Mouse (Mus musculus) forebrain, embryonic 14.5 days (tissue): ENCODE results near the gene Ugt2b34. TPM values are rescaled to one million over a fixed set of nuclear protein-coding genes. Genes with fewer than 3 reads are reported as not detected.

Source experiments
- ATAC-seq: fragments of 200-750 bp; cut with Nextera tagmentation; 2 replicates; pipeline ENCODE4 v1.8.0; 2017; ENCODE audit warnings: mild to moderate bottlenecking, moderate library complexity
- DNase-seq: peaks from one replicate; pipeline ENCODE4 v3.0.0-alpha.2; 2015; ENCODE audit warnings: low spot score
- H3K27ac ChIP-seq: fragments of 300-500 bp; sonication (generic); 2 replicates; pipeline ENCODE4 v1.5.1; 2014; ENCODE audit warnings: low read depth, mild to moderate bottlenecking, control low read depth, low read length, moderate library complexity
- H3K27me3 ChIP-seq: fragments of 300-500 bp; sonication (generic); replicated peaks from 2 replicates; pipeline ENCODE4 v1.6.1; 2014; ENCODE audit warnings: low read length, control low read depth, mixed read lengths; ENCODE audit not compliant: control insufficient read depth, insufficient read depth
- H3K36me3 ChIP-seq: fragments of 300-500 bp; sonication (generic); 2 replicates; pipeline ENCODE4 v1.6.1; 2014; ENCODE audit warnings: low read length, control low read depth; ENCODE audit not compliant: control insufficient read depth, insufficient read depth
- H3K4me1 ChIP-seq: fragments of 300-500 bp; sonication (generic); 2 replicates; pipeline ENCODE4 v1.6.1; 2014; ENCODE audit warnings: antibody characterized with exemption, low read length, control low read depth; ENCODE audit not compliant: control insufficient read depth, insufficient read depth
- H3K4me2 ChIP-seq: fragments of 300-500 bp; sonication (generic); 2 replicates; pipeline ENCODE4 v1.6.1; 2014; ENCODE audit warnings: mild to moderate bottlenecking, control low read depth, low read length
- H3K4me3 ChIP-seq: fragments of 300-500 bp; sonication (generic); 2 replicates; pipeline ENCODE4 v1.5.1; 2014; ENCODE audit warnings: low read depth, low read length, control low read depth
- H3K9ac ChIP-seq: fragments of 300-500 bp; sonication (generic); 2 replicates; pipeline ENCODE4 v1.6.1; 2014; ENCODE audit warnings: mild to moderate bottlenecking, low read length, control low read depth, moderate library complexity
- H3K9me3 ChIP-seq: fragments of 300-500 bp; sonication (generic); replicated peaks from 2 replicates; pipeline ENCODE4 v1.6.1; 2016; ENCODE audit warnings: low read length, control low read depth, mixed read lengths; ENCODE audit not compliant: control insufficient read depth
- WGBS: fragments of 180-500 bp; shearing (Covaris S2); extraction: QIAGEN DNeasy Blood & Tissue Kit; methylation state at CpG from one replicate; pipeline ENCODE4 v1.1.7; 2014; 5-methylcytosine and 5-hydroxymethylcytosine counted together
- polyA plus RNA-seq: library from polyadenylated mRNA; unstranded; fragments of >200 nt; fragmentation: Nextera tagmentation; extraction: Ambion mirVana; gene quantifications from 2 replicates; pipeline ENCODE4 v1.2.1, GENCODE M21; 2014

Ugt2b34 gene
- polyA plus RNA-seq, result not detected in 2 replicates

- no peak for DNase-seq
Observed at GRCm38 (mm10) chr5:86906758-86907157, at the start of gene Ugt2b34. Ugt2b34 (minus strand) TSS chr5:86906937.

GRCm38 (mm10) chr5:86942111-86942510 lies 35.4 kb upstream of the Ugt2b34 start:
- no peaks in the 10 kb centered on the region for H3K9me3 ChIP-seq
- H3K4me2 ChIP-seq, result no peak overlapping the region
- no peaks in the 10 kb centered on the region for H3K4me1 ChIP-seq
- H3K4me3 ChIP-seq, result no peak overlapping the region
- ATAC-seq (no peak), DNase-seq (no peak)
- no peaks in the 10 kb centered on the region for H3K36me3 ChIP-seq
- H3K9ac ChIP-seq, result no peak overlapping the region
- no peak overlapping the region for H3K27ac ChIP-seq
- 96% methylated on average over 2 of the region's 2 CpGs for WGBS
- no peaks in the 10 kb centered on the region for H3K27me3 ChIP-seq

More at GRCm38 (mm10) chr5:86906758-86907157, at the start of gene Ugt2b34:
- no peak within 1 kb of the TSS for H3K4me2 ChIP-seq
- no peaks in the 10 kb centered on the region for H3K4me1 ChIP-seq
- H3K36me3 ChIP-seq, result no peaks in the 10 kb centered on the region
- H3K27me3 ChIP-seq, result no peaks in the 10 kb centered on the region
- no peak for ATAC-seq
- H3K27ac ChIP-seq, result no peak within 1 kb of the TSS
- no peak within 1 kb of the TSS for H3K9ac ChIP-seq
- no peak within 1 kb of the TSS for H3K4me3 ChIP-seq
- 67% methylated on average over 1 of the region's 1 CpGs for WGBS
- no peaks in the 10 kb centered on the region for H3K9me3 ChIP-seq

- H3K4me2 ChIP-seq, result no peak within 1 kb of the TSS
- no peak within 1 kb of the TSS for H3K27ac ChIP-seq
- ATAC-seq (no peak), DNase-seq (no peak)
- no peaks in the 10 kb centered on the region for H3K36me3 ChIP-seq
- H3K4me3 ChIP-seq, result no peak within 1 kb of the TSS
- 84% methylated on average over 2 of the region's 2 CpGs for WGBS
- H3K4me1 ChIP-seq, result no peaks in the 10 kb centered on the region
- no peaks in the 10 kb centered on the region for H3K9me3 ChIP-seq
- H3K9ac ChIP-seq, result no peak within 1 kb of the TSS
- no peaks in the 10 kb centered on the region for H3K27me3 ChIP-seq
Observed at GRCm38 (mm10) chr5:86926426-86926825, 19.7 kb upstream of the Ugt2b34 start, which contains the start of gene Ugt2b1. Ugt2b1 (minus strand) TSS chr5:86926530.

GRCm38 (mm10) chr5:86920661-86921233 lies 14.0 kb upstream of the Ugt2b34 start:
- Histone ChIP-seq H3K9ac (no peak overlapping the region), H3K4me3 (no peak overlapping the region), H3K4me1 (no peaks in the 10 kb centered on the region), H3K9me3 (no peaks in the 10 kb centered on the region), H3K27me3 (no peaks in the 10 kb centered on the region), H3K36me3 (no peaks in the 10 kb centered on the region), H3K4me2 (no peak overlapping the region), H3K27ac (no peak overlapping the region)
- no peak for ATAC-seq
- WGBS, result 77% methylated on average over 3 of the region's 3 CpGs
- no peak for DNase-seq

GRCm38 (mm10) chr5:86911357-86912099 lies 4.8 kb upstream of the Ugt2b34 start:
- no peak for ATAC-seq
- Histone ChIP-seq H3K4me2 (no peak overlapping the region), H3K4me1 (no peaks in the 10 kb centered on the region), H3K27ac (no peak overlapping the region), H3K27me3 (no peaks in the 10 kb centered on the region), H3K9ac (no peak overlapping the region), H3K4me3 (no peak overlapping the region), H3K36me3 (no peaks in the 10 kb centered on the region), H3K9me3 (no peaks in the 10 kb centered on the region)
- WGBS, result 83% methylated on average over 3 of the region's 3 CpGs
- DNase-seq, result no peak

GRCm38 (mm10) chr5:86910770-86911169 lies 4.0 kb upstream of the Ugt2b34 start:
- ATAC-seq (no peak), DNase-seq (no peak)
- Histone ChIP-seq H3K4me2 (no peak overlapping the region), H3K27ac (no peak overlapping the region), H3K9ac (no peak overlapping the region), H3K36me3 (no peaks in the 10 kb centered on the region), H3K4me3 (no peak overlapping the region), H3K4me1 (no peaks in the 10 kb centered on the region), H3K27me3 (no peaks in the 10 kb centered on the region), H3K9me3 (no peaks in the 10 kb centered on the region)
- 80% methylated on average over 1 of the region's 1 CpGs for WGBS

- H3K4me2 ChIP-seq, result no peak overlapping the region
- no peak for ATAC-seq
- H3K27me3 ChIP-seq, result no peaks in the 10 kb centered on the region
- H3K9ac ChIP-seq, result no peak overlapping the region
- H3K36me3 ChIP-seq, result no peaks in the 10 kb centered on the region
- 0 out of 2 replicates have a peak, but pooled peaks cover 2% of the 10 kb centered on the region for H3K9me3 ChIP-seq
- no peak overlapping the region for H3K4me3 ChIP-seq
- 74% methylated on average over 1 of the region's 1 CpGs for WGBS
- no peaks in the 10 kb centered on the region for H3K4me1 ChIP-seq
- H3K27ac ChIP-seq, result no peak overlapping the region
- DNase-seq, result no peak
Observed at GRCm38 (mm10) chr5:86889933-86890332, 16.8 kb downstream of the Ugt2b34 start.

GRCm38 (mm10) chr5:86888420-86888819 lies 18.3 kb downstream of the Ugt2b34 start:
- H3K4me1 ChIP-seq, result no peaks in the 10 kb centered on the region
- no peak overlapping the region for H3K27ac ChIP-seq
- no peak overlapping the region for H3K4me2 ChIP-seq
- H3K9ac ChIP-seq, result no peak overlapping the region
- ATAC-seq (no peak), DNase-seq (no peak)
- WGBS, result 88% methylated on average over 1 of the region's 1 CpGs
- no peaks in the 10 kb centered on the region for H3K9me3 ChIP-seq
- no peaks in the 10 kb centered on the region for H3K36me3 ChIP-seq
- no peaks in the 10 kb centered on the region for H3K27me3 ChIP-seq
- H3K4me3 ChIP-seq, result no peak overlapping the region

GRCm38 (mm10) chr5:86887081-86887480 lies 19.7 kb downstream of the Ugt2b34 start:
- Histone ChIP-seq H3K36me3 (no peaks in the 10 kb centered on the region), H3K4me2 (no peak overlapping the region), H3K27me3 (no peaks in the 10 kb centered on the region), H3K27ac (no peak overlapping the region), H3K4me1 (no peaks in the 10 kb centered on the region), H3K9ac (no peak overlapping the region), H3K9me3 (no peaks in the 10 kb centered on the region), H3K4me3 (no peak overlapping the region)
- ATAC-seq (no peak), DNase-seq (no peak)
- 94% methylated on average over 1 of the region's 1 CpGs for WGBS
